In the genomic region with DNA sequence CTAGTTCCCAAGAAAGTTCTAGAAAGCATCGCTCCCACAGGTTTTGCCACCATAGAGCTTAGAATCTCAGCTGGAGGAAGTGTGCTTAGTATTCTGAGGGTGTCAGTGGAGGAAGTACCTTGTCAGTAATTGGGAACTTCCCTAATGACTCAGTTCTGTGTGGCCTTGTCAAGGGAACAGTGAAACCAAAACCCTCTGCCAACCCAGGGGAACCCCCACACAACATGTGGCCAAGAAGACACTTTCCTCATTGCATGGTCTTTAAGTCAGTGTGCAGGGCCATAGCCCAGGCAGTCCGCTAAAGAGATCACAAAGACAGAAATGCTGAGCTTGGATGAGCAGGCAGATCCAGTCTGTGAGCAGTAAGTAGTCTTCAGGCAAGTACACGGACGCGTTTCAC, we compare ENCODE assay signal across 19 mouse cellular contexts. TPM values are rescaled to one million over a fixed set of nuclear protein-coding genes. Genes with fewer than 3 reads are reported as not detected.
DNase-seq lines count a peak whose midpoint lies in the region; ATAC-seq lines count a peak whose summit lies in the region.
"Had no signal": no experiment of that assay in that cellular context is flagged by ENCODE, and none has a peak within 500 bp of the region (broad histone marks: within the 10 kb centered on the region; RNA-seq: fewer than 3 reads in every experiment).

No protein-coding gene starts in this region.

- WGBS in forebrain, embryonic 14.5 days: 96% methylated on average over 5 of the region's 5 CpGs

- H3K4me2 ChIP-seq in forebrain, embryonic 14.5 days (ENCODE audit: low read length): no peak overlapping the region
- H3K4me2 ChIP-seq: embryonic facial prominence, embryonic 12.5 days; heart, embryonic 12.5 days; hindbrain, embryonic 12.5 days; midbrain, embryonic 11.5 days; stomach, embryonic 15.5 days had no signal

- no peak overlapping the region for H3K27ac ChIP-seq in forebrain, embryonic 14.5 days (ENCODE audit: low read depth, low read length)
- H3K27ac ChIP-seq: embryonic facial prominence, embryonic 12.5 days; forebrain, embryonic 10.5 days; hindbrain, embryonic 12.5 days; stomach, embryonic 15.5 days had no signal

- no peaks in the 10 kb centered on the region for H3K36me3 ChIP-seq in forebrain, embryonic 14.5 days (ENCODE audit: control insufficient read depth, insufficient read depth, low read length)
- H3K36me3 ChIP-seq: embryonic facial prominence, embryonic 12.5 days; forebrain, embryonic 10.5 days; heart, embryonic 12.5 days; hindbrain, embryonic 12.5 days; stomach, embryonic 15.5 days had no signal

- H3K27me3 ChIP-seq in forebrain, embryonic 14.5 days (replicated peaks; ENCODE audit: control insufficient read depth, insufficient read depth, low read length): no peaks in the 10 kb centered on the region
- H3K27me3 ChIP-seq: embryonic facial prominence, embryonic 12.5 days; hindbrain, embryonic 12.5 days had no signal

- ATAC-seq in forebrain, embryonic 14.5 days: no peak

- H3K9me3 ChIP-seq in forebrain, embryonic 14.5 days (replicated peaks; ENCODE audit: control insufficient read depth, low read length): no peaks in the 10 kb centered on the region
- H3K9me3 ChIP-seq: embryonic facial prominence, embryonic 12.5 days; forebrain, embryonic 10.5 days; heart, embryonic 12.5 days; hindbrain, embryonic 12.5 days; stomach, embryonic 15.5 days had no signal

- peak; percentile 79 for DNase-seq in A20 (ENCODE audit: low read depth, low spot score)
- peak; percentile 73 for DNase-seq in CD4-positive, CD25-positive, alpha-beta regulatory T cell, adult 2 months (ENCODE audit: low read depth, low spot score)
- peak; percentile 81 for DNase-seq in induced T-regulatory cell, adult 2 months (ENCODE audit: low read depth)
- peak; percentile 48 to 67 for DNase-seq in monocyte, adult 2 months (ENCODE audit: low read depth in 1 of 2, low spot score in 2 of 2)
- no peak for DNase-seq in urinary bladder, postnatal 25 days (ENCODE audit: low spot score)
- no peak for DNase-seq in forebrain, embryonic 14.5 days (ENCODE audit: low spot score)
- no peak for DNase-seq in cerebellum, adult 11 months
- DNase-seq: cerebellum, postnatal 14 days; kidney, adult 2 months; lung, adult 2 months; right cerebral cortex, adult 18-20 months; thymus, postnatal 25 days had no signal

- no peak overlapping the region for H3K4me3 ChIP-seq in forebrain, embryonic 14.5 days (ENCODE audit: low read depth, low read length)
- H3K4me3 ChIP-seq: embryonic facial prominence, embryonic 12.5 days; forebrain, embryonic 10.5 days; heart, embryonic 12.5 days; hindbrain, embryonic 12.5 days; stomach, embryonic 15.5 days had no signal

- no peaks in the 10 kb centered on the region for H3K4me1 ChIP-seq in forebrain, embryonic 14.5 days (ENCODE audit: control insufficient read depth, insufficient read depth, low read length)
- H3K4me1 ChIP-seq: embryonic facial prominence, embryonic 12.5 days; forebrain, embryonic 10.5 days; heart, embryonic 12.5 days; hindbrain, embryonic 12.5 days; stomach, embryonic 15.5 days had no signal

- no peak overlapping the region for H3K9ac ChIP-seq in forebrain, embryonic 14.5 days (ENCODE audit: low read length)
- H3K9ac ChIP-seq: embryonic facial prominence, embryonic 12.5 days; heart, embryonic 12.5 days; hindbrain, embryonic 12.5 days; stomach, embryonic 15.5 days had no signal

RNA-seq across cellular contexts. Expression of a gene that starts 13.1 kb away (rescaled TPM):
- polyA plus RNA-seq in forebrain, embryonic 14.5 days (2014; fragmentation: Nextera tagmentation; extraction: Ambion mirVana): not detected in 2 replicates
- polyA plus RNA-seq: embryonic facial prominence, embryonic 12.5 days; forebrain, embryonic 10.5 days; heart, embryonic 12.5 days; lung, adult 2 months; midbrain, embryonic 11.5 days; neural tube, embryonic 14.5 days; stomach, embryonic 15.5 days had no signal

RNA-seq across cellular contexts. Expression of a gene that starts 20.8 kb away (rescaled TPM):
- 11.4 and 13.0 TPM in 2 replicates for polyA plus RNA-seq in forebrain, embryonic 14.5 days (2014; fragmentation: Nextera tagmentation; extraction: Ambion mirVana)

Comparison
In these comparisons a context has a peak if more than half of its experiments do, and no peak if none do; other contexts are left out.
1. DNase-seq: peak in A20 (single experiment), CD4-positive, CD25-positive, alpha-beta regulatory T cell, adult 2 months (single experiment), induced T-regulatory cell, adult 2 months (single experiment) and monocyte, adult 2 months (2 of 2); none in urinary bladder, postnatal 25 days (single experiment), forebrain, embryonic 14.5 days (single experiment) and cerebellum, adult 11 months (single experiment).